Mouse (Mus musculus): ENCODE measurements around the gene E130309D02Rik. TPM values are rescaled to one million over a fixed set of nuclear protein-coding genes. Genes with fewer than 3 reads are reported as not detected.

The E130309D02Rik gene
- 7.1 and 11.3 TPM in 2 replicates for total RNA-seq (2015; ENCODE audit: low replicate concordance)
- total RNA-seq (2017; ENCODE audit: low replicate concordance): 4.3 and 4.6 TPM in 2 replicates

DNA sequence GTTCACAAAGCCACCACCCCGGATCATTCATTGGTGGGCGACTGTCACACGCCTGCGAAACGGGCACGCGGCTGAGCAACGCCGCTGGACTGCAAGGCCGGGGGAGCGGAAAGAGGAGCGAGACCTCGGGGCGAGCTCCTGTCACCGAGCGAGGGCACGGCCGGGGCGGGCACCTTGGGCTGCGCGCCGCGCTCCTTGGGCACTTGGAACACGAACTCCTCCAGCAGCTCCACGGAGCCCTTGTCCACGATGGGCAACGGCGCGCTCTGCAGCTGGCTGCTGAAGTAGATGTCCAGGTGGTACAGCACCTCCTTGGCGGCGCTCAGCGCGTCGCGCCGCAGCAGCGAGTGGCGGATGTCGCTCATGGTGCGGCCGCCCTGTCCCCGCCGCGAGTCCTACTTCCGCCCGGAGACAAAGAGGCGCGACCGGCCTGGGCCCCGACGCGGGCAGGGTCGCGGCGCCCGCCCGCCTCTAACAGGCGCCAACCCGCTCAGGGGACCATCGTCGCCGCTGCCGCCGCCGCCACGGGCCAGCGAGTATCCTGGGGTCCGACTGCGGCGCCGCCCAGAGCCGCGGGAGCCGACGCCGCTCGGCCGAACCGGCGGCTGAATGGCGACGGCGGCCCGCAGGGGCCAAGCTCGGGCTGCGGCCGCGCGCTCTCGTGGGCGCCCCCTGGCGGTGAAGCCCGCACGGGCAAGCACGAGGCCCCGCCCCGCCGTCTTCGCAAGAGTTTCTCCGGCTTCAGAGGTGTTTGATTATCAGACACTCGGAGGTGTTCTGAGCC, at the start of gene E130309D02Rik:
Gene E130309D02Rik, minus strand, starts transcription at position 631 of the 784 bp plus-strand sequence.
- peak; percentile 55 for ATAC-seq (replicated peaks; ENCODE audit: low FRiP score, poor library complexity, severe bottlenecking)

- no peak for ATAC-seq (replicated peaks; ENCODE audit: low FRiP score, poor library complexity, severe bottlenecking)
Observed at GRCm38 (mm10) chr5:143363678-143364615, 48.8 kb upstream of the E130309D02Rik start.

- no peak for ATAC-seq (replicated peaks; ENCODE audit: low FRiP score, poor library complexity, severe bottlenecking)
Observed at GRCm38 (mm10) chr5:143361428-143361827, 46.3 kb upstream of the E130309D02Rik start.

- ATAC-seq (replicated peaks; ENCODE audit: low FRiP score, poor library complexity, severe bottlenecking): peak; percentile 66
Observed at GRCm38 (mm10) chr5:143360000-143360399, 44.8 kb upstream of the E130309D02Rik start.

DNA sequence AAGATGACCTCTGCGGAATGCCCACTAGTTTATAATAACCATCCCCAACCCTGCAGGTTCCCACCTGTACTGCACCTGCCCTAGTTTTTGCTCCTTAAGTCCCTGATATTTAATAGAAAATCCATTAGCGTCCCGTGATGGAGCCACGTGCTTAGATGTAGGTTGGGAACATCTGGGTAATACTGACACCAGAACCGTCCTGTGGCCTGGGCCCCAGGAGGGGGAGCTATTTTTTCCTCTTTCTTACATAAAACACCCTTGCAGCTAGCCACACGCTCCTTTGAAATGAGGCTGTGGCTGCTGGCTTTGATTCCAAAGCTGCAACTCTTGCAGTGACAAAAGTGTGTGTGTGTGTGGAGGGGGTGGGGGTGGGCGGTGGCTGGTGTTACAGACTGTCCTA, 44.1 kb upstream of the E130309D02Rik start:
- no peak for ATAC-seq (replicated peaks; ENCODE audit: low FRiP score, poor library complexity, severe bottlenecking)

DNA sequence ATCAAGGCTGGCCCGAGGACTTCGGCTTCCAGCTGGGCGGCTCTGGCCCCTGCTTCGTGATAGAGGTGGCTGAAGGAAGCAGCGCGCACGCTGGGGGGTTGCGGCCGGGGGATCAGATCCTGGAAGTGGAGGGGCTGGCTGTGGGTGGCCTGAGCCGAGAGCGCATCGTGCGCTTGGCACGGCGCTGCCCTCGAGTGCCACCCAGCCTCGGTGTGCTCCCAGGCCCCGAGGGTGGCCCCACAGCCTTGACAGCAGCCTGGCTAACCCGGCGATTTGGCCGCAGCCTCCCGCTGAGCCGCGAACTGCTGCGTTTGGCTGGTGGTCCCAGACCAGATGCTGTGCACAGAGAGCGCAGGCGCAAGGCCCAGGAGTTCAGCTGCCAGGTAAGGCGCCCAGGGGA, 42.4 kb upstream of the E130309D02Rik start:
- no peak for ATAC-seq (replicated peaks; ENCODE audit: low FRiP score, poor library complexity, severe bottlenecking)

DNA sequence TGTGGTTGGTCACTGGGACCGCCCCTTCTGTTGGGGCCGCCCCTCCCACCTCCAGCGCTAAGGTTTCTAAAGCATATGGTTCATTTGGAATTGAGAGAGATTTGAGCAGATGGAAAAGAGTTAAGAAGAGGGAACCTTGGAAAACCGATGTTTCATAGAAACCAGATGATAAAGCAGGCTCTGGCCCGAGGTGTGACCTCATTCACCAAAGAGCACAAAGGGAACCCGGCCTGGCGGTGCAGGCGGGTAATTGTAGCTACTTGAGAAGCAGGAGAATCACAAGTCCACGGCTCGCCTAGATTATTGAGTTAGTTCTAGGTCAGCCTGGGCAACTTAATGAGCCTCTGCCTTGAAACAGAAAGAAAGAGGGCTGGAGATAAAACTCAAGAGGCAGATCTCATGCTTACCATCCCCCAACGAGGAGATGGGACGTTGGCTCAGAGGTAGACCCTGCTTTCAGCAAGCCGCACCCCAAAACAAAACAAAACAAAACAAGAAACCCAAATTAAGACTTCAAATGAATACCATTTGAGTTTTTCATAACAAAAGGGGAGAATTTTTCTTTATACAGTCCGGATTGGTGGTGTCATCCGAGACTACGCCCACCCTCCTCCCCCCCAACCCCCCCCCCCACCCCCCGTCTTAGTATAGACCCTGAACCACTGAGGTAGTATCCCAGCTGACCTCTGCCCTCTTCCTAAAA, 41.7 kb upstream of the E130309D02Rik start, which contains the start of gene Grid2ip:
Gene Grid2ip, plus strand, starts transcription at position 653 of the 703 bp plus-strand sequence.
- ATAC-seq (replicated peaks; ENCODE audit: low FRiP score, poor library complexity, severe bottlenecking): no peak

DNA sequence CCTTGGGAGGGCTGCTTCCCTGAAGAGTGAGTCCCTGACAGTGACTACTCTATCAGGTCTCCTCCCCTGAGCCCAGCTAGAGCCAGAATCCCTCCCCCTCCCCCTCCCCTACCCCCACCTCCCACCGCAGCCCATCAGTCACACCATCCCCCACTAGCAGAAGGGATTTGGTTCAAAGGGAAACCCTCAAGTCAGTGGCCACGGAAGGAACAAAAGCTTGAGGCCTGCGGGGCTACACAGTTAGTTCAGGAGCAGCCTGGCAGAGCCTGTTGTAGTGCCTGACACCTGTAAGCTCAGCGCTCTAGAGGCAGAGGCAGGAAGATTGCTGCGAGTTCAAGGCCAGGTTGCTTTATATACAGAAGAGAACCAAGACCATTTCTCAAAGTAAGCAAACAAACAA, 40.9 kb upstream of the E130309D02Rik start:
- ATAC-seq (replicated peaks; ENCODE audit: low FRiP score, poor library complexity, severe bottlenecking): no peak

- ATAC-seq (replicated peaks; ENCODE audit: low FRiP score, poor library complexity, severe bottlenecking): no peak
Observed at GRCm38 (mm10) chr5:143346367-143346766, 31.2 kb upstream of the E130309D02Rik start.

DNA sequence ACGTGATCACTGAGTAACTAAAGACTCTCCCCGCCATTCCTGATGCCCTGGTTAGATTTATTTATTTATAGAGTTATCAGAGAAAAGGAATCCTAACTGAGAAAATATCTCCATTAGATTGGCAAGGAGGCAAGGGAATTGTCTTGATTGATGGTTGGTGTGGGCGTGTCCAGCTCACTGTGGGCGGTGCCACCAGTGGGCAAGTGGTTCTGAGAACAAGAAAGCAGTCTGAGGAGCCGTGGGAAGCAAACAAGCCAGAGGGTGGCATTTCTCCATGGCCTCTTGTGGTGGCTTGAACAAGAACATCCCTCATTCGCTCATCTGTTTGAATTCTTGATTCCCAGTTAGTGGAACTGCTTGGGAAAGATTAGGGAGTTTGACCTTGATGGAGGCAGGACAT, 24.4 kb upstream of the E130309D02Rik start:
- ATAC-seq (replicated peaks; ENCODE audit: low FRiP score, poor library complexity, severe bottlenecking): no peak

GRCm38 (mm10) chr5:143336559-143336958, 21.4 kb upstream of the E130309D02Rik start:
- no peak for ATAC-seq (replicated peaks; ENCODE audit: low FRiP score, poor library complexity, severe bottlenecking)

DNA sequence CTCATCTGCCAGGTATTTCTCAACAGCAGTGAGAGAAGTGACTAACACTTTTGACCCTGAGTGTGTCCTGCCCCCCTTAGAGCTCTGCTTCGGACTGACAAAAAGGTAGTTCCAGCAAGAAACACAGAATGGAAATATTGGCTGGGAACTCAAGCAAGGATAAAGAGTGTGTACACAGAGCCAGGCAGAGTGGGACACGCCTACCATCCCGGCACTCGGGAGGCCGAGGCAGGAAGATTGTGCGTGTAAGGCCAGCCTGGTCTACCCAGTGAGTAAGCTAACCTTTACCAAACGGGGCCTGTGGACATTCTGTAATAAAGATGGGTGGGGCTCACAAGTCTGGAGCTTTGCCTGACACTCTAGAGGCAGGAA, 19.9 kb upstream of the E130309D02Rik start:
- no peak for ATAC-seq (replicated peaks; ENCODE audit: low FRiP score, poor library complexity, severe bottlenecking)

- no peak for ATAC-seq (replicated peaks; ENCODE audit: low FRiP score, poor library complexity, severe bottlenecking)
Observed at GRCm38 (mm10) chr5:143334418-143335088, 19.4 kb upstream of the E130309D02Rik start.

- no peak for ATAC-seq (replicated peaks; ENCODE audit: low FRiP score, poor library complexity, severe bottlenecking)
Observed at GRCm38 (mm10) chr5:143333872-143334271, 18.7 kb upstream of the E130309D02Rik start.

GRCm38 (mm10) chr5:143328690-143329495, 13.7 kb upstream of the E130309D02Rik start, which contains the start of gene Zdhhc4:
Gene Zdhhc4 (minus strand): TSS chr5:143329256.
- ATAC-seq (replicated peaks; ENCODE audit: low FRiP score, poor library complexity, severe bottlenecking): peak; percentile 80

DNA sequence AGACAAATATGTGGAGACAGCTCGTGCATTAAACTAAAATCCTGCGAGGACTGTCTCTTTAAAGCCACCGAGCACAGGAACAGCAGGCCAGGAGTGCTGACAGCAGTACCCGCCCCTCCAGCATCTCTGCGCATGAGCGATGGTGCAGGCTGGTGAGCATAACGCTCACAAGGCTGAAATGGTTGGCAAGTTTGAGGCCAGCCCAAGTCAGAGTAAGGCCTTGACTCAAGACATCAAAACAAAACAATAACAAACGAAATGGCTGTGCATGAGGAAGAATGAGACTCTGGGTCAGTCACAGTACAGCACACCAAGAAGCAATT, 2.1 kb upstream of the E130309D02Rik start:
- no peak for ATAC-seq (replicated peaks; ENCODE audit: low FRiP score, poor library complexity, severe bottlenecking)

DNA sequence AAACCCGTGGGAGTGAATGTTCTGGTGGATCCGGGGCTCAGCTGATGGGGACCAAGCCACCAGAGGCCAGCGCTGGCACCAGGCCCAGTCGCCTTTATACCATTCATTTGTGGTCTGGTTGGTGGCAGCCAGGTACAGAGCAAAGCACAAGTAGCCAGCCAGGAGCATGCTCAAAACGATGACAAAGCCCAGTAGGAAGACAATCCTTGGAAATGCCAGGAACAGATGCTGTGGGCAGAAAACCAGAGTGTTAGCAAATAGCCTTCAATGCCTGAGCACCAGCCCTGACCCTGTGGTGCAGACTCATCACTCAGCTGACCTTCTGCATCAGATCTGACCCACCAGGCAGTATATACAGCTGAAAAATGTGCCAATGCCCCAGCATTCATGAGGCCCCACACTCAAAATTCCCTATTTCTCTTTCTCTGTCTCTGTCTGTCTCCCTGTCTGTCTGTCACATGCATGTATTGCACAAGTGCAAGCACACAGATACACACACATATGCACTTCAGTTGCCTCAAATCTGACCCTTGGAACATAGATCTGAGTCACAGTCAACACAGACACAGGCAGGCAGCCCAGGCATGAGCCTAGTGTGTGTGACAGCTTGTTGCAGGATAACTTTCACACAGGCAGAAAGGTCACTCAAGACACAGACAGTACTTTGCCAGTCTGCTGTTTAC, 1.6 kb upstream of the E130309D02Rik start:
- ATAC-seq (replicated peaks; ENCODE audit: low FRiP score, poor library complexity, severe bottlenecking): no peak

GRCm38 (mm10) chr5:143315514-143315888, 341 bp upstream of the E130309D02Rik start:
- ATAC-seq (replicated peaks; ENCODE audit: low FRiP score, poor library complexity, severe bottlenecking): no peak
